Mouse (Mus musculus): ENCODE results near the gene Hhat.

- TF ChIP-seq CTCF (IDR thresholded peaks at IDR 0.05 in 2 of 3, conservative IDR thresholded peaks at IDR 0.05 in 1 of 3; ENCODE audit: control insufficient read depth in 1 of 3, insufficient read depth in 1 of 3, low read depth in 2 of 3, low read length in 3 of 3, poor library complexity in 1 of 3, severe bottlenecking in 1 of 3) (no peak), EP300 (IDR thresholded peaks at IDR 0.05; ENCODE audit: low read depth in 1 of 2, low read length in 2 of 2) (no peak)
Observed at GRCm38 (mm10) chr1:192744880-192745239, 26.2 kb downstream of the Hhat start.

Data from MEL (cell line).